Mouse (Mus musculus) intestine, postnatal 0 days (tissue): ENCODE measurements around the gene Mrpl54. TPM values are rescaled to one million over a fixed set of nuclear protein-coding genes. Genes with fewer than 3 reads are reported as not detected.

Experiments used
- ATAC-seq: fragments of 200-750 bp; cut with Nextera tagmentation; 2 replicates; pipeline ENCODE4 v1.8.0; 2017; ENCODE audit warnings: mild to moderate bottlenecking, moderate TSS enrichment, moderate library complexity
- H3K27ac ChIP-seq: fragments of 300-500 bp; sonication (generic); 2 replicates; pipeline ENCODE4 v1.5.1; 2014; ENCODE audit warnings: mild to moderate bottlenecking, low read depth, low read length, moderate library complexity
- H3K27me3 ChIP-seq: fragments of 300-500 bp; sonication (generic); replicated peaks from 2 replicates; pipeline ENCODE4 v1.6.1; 2014; ENCODE audit warnings: low read length, mixed read lengths; ENCODE audit not compliant: control insufficient read depth, insufficient read depth
- H3K36me3 ChIP-seq: fragments of 300-500 bp; sonication (generic); 2 replicates; pipeline ENCODE4 v1.6.1; 2014; ENCODE audit warnings: mild to moderate bottlenecking, moderate library complexity; ENCODE audit not compliant: control insufficient read depth, insufficient read depth
- H3K4me1 ChIP-seq: fragments of 300-500 bp; sonication (generic); replicated peaks from 2 replicates; pipeline ENCODE4 v1.6.1; 2014; ENCODE audit warnings: antibody characterized with exemption, low read length, mixed read lengths; ENCODE audit not compliant: control insufficient read depth, insufficient read depth
- H3K4me2 ChIP-seq: fragments of 300-500 bp; sonication (generic); replicated peaks from 2 replicates; pipeline ENCODE4 v1.6.1; 2014; ENCODE audit warnings: low read depth, mild to moderate bottlenecking, moderate library complexity
- H3K4me3 ChIP-seq: fragments of 300-500 bp; sonication (generic); 2 replicates; pipeline ENCODE4 v1.5.1; 2014; ENCODE audit warnings: low read depth, low read length
- H3K9ac ChIP-seq: fragments of 300-500 bp; sonication (generic); 2 replicates; pipeline ENCODE4 v1.6.1; 2014; ENCODE audit warnings: mild to moderate bottlenecking, low read depth, low read length
- H3K9me3 ChIP-seq: fragments of 300-500 bp; sonication (generic); 2 replicates; pipeline ENCODE4 v1.6.1; 2016; ENCODE audit warnings: mixed run types; ENCODE audit not compliant: control insufficient read depth
- CTCF ChIP-seq: sonication (generic); IDR thresholded peaks from 2 replicates; pipeline ENCODE4 v1.5.1; 2016; ENCODE audit warnings: low read depth, mild to moderate bottlenecking, control low read depth, antibody characterized with exemption, moderate library complexity
- WGBS: fragments of 180-500 bp; shearing (Covaris S2); extraction: QIAGEN DNeasy Blood & Tissue Kit; methylation state at CpG from one replicate; pipeline ENCODE4 v1.1.7; 2014; 5-methylcytosine and 5-hydroxymethylcytosine counted together
- polyA plus RNA-seq: library from polyadenylated mRNA; unstranded; fragments of >200 nt; fragmentation: Nextera tagmentation; extraction: Ambion mirVana; gene quantifications from 2 replicates; pipeline ENCODE4 v1.2.1, GENCODE M21; 2015

The Mrpl54 gene
- polyA plus RNA-seq, 1 experiment from 2014 or later, result 287 TPM

GRCm38 (mm10) chr10:81245166-81245565, 21.6 kb downstream of the Mrpl54 start:
- no peak overlapping the region for H3K4me2 ChIP-seq
- 90% methylated on average over 6 of the region's 6 CpGs for WGBS
- H3K36me3 ChIP-seq, result no peaks in the 10 kb centered on the region
- peaks cover 5% of the 10 kb centered on the region for H3K4me1 ChIP-seq
- no peak overlapping the region for H3K9ac ChIP-seq
- 0 out of 2 replicates have a peak, but pooled peaks cover 6% of the 10 kb centered on the region for H3K27me3 ChIP-seq
- TF ChIP-seq CTCF, result no peak
- no peak overlapping the region for H3K27ac ChIP-seq
- ATAC-seq, result no peak
- H3K9me3 ChIP-seq, result no peaks in the 10 kb centered on the region
- H3K4me3 ChIP-seq, result no peak overlapping the region

GRCm38 (mm10) chr10:81244595-81244994, 22.1 kb downstream of the Mrpl54 start:
- Histone ChIP-seq H3K36me3 (no peaks in the 10 kb centered on the region), H3K4me1 (peaks cover 5% of the 10 kb centered on the region), H3K27me3 (peaks cover 11% of the 10 kb centered on the region; the same call in 1 of the 2 replicates), H3K4me3 (no peak overlapping the region), H3K9ac (no peak overlapping the region), H3K27ac (no peak overlapping the region), H3K9me3 (no peaks in the 10 kb centered on the region), H3K4me2 (peak overlapping the region; percentile 10)
- ATAC-seq, result peak; percentile 30
- 10% methylated on average over 17 of the region's 17 CpGs for WGBS
- TF ChIP-seq CTCF, result peak; percentile 98

GRCm38 (mm10) chr10:81244146-81244545, 22.6 kb downstream of the Mrpl54 start:
- peak; percentile 7 for ATAC-seq
- 67% methylated on average over 4 of the region's 4 CpGs for WGBS
- peaks cover 5% of the 10 kb centered on the region for H3K4me1 ChIP-seq

GRCm38 (mm10) chr10:81242021-81242420, 24.7 kb downstream of the Mrpl54 start:
- no peaks in the 10 kb centered on the region for H3K36me3 ChIP-seq
- ATAC-seq, result no peak
- no peak overlapping the region for H3K9ac ChIP-seq
- WGBS, result 88% methylated on average over 16 of the region's 16 CpGs
- no peaks in the 10 kb centered on the region; the same call in 1 of the 2 replicates for H3K4me1 ChIP-seq
- no peak overlapping the region for H3K27ac ChIP-seq
- H3K4me2 ChIP-seq, result no peak overlapping the region
- no peak for TF ChIP-seq CTCF
- no peaks in the 10 kb centered on the region for H3K9me3 ChIP-seq
- no peak overlapping the region for H3K4me3 ChIP-seq
- peaks cover 15% of the 10 kb centered on the region; the same call in 1 of the 2 replicates for H3K27me3 ChIP-seq

More at GRCm38 (mm10) chr10:81244146-81244545, 22.6 kb downstream of the Mrpl54 start:
- Histone ChIP-seq H3K36me3 (no peaks in the 10 kb centered on the region), H3K27me3 (peaks cover 15% of the 10 kb centered on the region; the same call in 1 of the 2 replicates), H3K9ac (no peak overlapping the region), H3K9me3 (no peaks in the 10 kb centered on the region), H3K4me2 (peak overlapping the region; percentile 10; the same call in 1 of the 2 replicates), H3K27ac (no peak overlapping the region), H3K4me3 (no peak overlapping the region)
- TF ChIP-seq CTCF, result no peak

GRCm38 (mm10) chr10:81240876-81241275, 25.9 kb downstream of the Mrpl54 start:
- Histone ChIP-seq H3K4me1 (no peaks in the 10 kb centered on the region; the same call in 1 of the 2 replicates), H3K27me3 (peaks cover 15% of the 10 kb centered on the region; the same call in 1 of the 2 replicates), H3K4me3 (no peak overlapping the region), H3K9ac (no peak overlapping the region), H3K4me2 (no peak overlapping the region), H3K36me3 (no peaks in the 10 kb centered on the region), H3K9me3 (no peaks in the 10 kb centered on the region), H3K27ac (no peak overlapping the region)
- no peak for ATAC-seq
- 36% methylated on average over 13 of the region's 13 CpGs for WGBS
- TF ChIP-seq CTCF, result peak; percentile 80

- Histone ChIP-seq H3K9ac (no peak overlapping the region), H3K4me1 (no peaks in the 10 kb centered on the region), H3K9me3 (no peaks in the 10 kb centered on the region), H3K27ac (no peak overlapping the region), H3K27me3 (peaks cover 15% of the 10 kb centered on the region; the same call in 1 of the 2 replicates), H3K4me3 (no peak overlapping the region), H3K36me3 (no peaks in the 10 kb centered on the region), H3K4me2 (no peak overlapping the region)
- no peak for ATAC-seq
- 80% methylated on average over 2 of the region's 2 CpGs for WGBS
- TF ChIP-seq CTCF, result no peak
These were observed 28.1 kb downstream of the Mrpl54 start for GRCm38 (mm10) chr10:81238618-81239017.
